Mouse (Mus musculus): Measurements from ENCODE around the gene Eif1ad.
"Not testable (repeated sequence)": the region's sequence is repeated elsewhere in the genome, so short reads cannot be mapped to it uniquely, and the experiment has no call there.

Gene Eif1ad

GRCm38 (mm10) chr19:5383326-5383725, 16.8 kb downstream of the Eif1ad start:
- DNase-seq = no peak

- no peak for DNase-seq
Measured at GRCm38 (mm10) chr19:5384715-5385114, 18.2 kb downstream of the Eif1ad start.

GRCm38 (mm10) chr19:5388011-5388441, 21.5 kb downstream of the Eif1ad start:
- peak; percentile 35 to 73 for DNase-seq

GRCm38 (mm10) chr19:5388588-5389242, 22.2 kb downstream of the Eif1ad start, which contains the start of gene Sart1:
Gene Sart1, minus strand, starts transcription at chr19:5388703.
- DNase-seq = peak; percentile 97 to 99

- peak; percentile 37 to 55 for DNase-seq
Measured at GRCm38 (mm10) chr19:5389647-5390046, 23.1 kb downstream of the Eif1ad start.

GRCm38 (mm10) chr19:5390416-5390815, 23.9 kb downstream of the Eif1ad start:
- DNase-seq = no peak

- peak; percentile 78 to 87 for DNase-seq
Measured at GRCm38 (mm10) chr19:5392892-5393291, 26.4 kb downstream of the Eif1ad start.

GRCm38 (mm10) chr19:5394168-5394567, 27.6 kb downstream of the Eif1ad start:
- DNase-seq = no peak

- no peak for DNase-seq
Measured at GRCm38 (mm10) chr19:5395371-5395770, 28.8 kb downstream of the Eif1ad start.

- DNase-seq = not testable (repeated sequence)
Measured at GRCm38 (mm10) chr19:5401073-5401472, 34.5 kb downstream of the Eif1ad start.

GRCm38 (mm10) chr19:5402293-5402692, 35.8 kb downstream of the Eif1ad start, which contains the start of gene Tsga10ip:
Gene Tsga10ip, minus strand, starts transcription at chr19:5402526.
- DNase-seq = no peak

GRCm38 (mm10) chr19:5405924-5406323, 39.4 kb downstream of the Eif1ad start:
- DNase-seq = no peak

GRCm38 (mm10) chr19:5406531-5407126, 40.1 kb downstream of the Eif1ad start:
- peak; percentile 60 to 75 for DNase-seq

- DNase-seq = peak; percentile 81 to 82
Measured at GRCm38 (mm10) chr19:5407133-5407532, 40.6 kb downstream of the Eif1ad start.

GRCm38 (mm10) chr19:5408057-5409001, 41.8 kb downstream of the Eif1ad start:
- DNase-seq = peak; percentile 44 to 60

- DNase-seq = no peak
Measured at GRCm38 (mm10) chr19:5409068-5409467, 42.5 kb downstream of the Eif1ad start.

GRCm38 (mm10) chr19:5410641-5411040, 44.1 kb downstream of the Eif1ad start:
- DNase-seq = no peak

- DNase-seq = peak in 1 of 2 experiments; percentile 57
Measured at GRCm38 (mm10) chr19:5411961-5412360, 45.4 kb downstream of the Eif1ad start.

GRCm38 (mm10) chr19:5413840-5414239, 47.3 kb downstream of the Eif1ad start:
- no peak for DNase-seq

- peak; percentile 43 to 73 for DNase-seq
Measured at GRCm38 (mm10) chr19:5414534-5414957, 48.0 kb downstream of the Eif1ad start.

GRCm38 (mm10) chr19:5418750-5419466, 52.4 kb downstream of the Eif1ad start:
- DNase-seq = no peak

- no peak for DNase-seq
Measured at GRCm38 (mm10) chr19:5419630-5420029, 53.1 kb downstream of the Eif1ad start.

Data from kidney, postnatal 25 days (tissue).